Mouse (Mus musculus) midbrain, embryonic 14.5 days (tissue): ENCODE results near the gene Arpc1b. TPM values are rescaled to one million over a fixed set of nuclear protein-coding genes. Genes with fewer than 3 reads are reported as not detected.
A peak's percentile ranks its signal among the peaks of the same experiment; 100 is the strongest.
"Not testable (repeated sequence)": the region's sequence is repeated elsewhere in the genome, so short reads cannot be mapped to it uniquely, and the experiment has no call there.

Experiments used
- ATAC-seq: fragments of 200-750 bp; cut with Nextera tagmentation; 2 replicates; pipeline ENCODE4 v1.8.0; 2017; ENCODE audit warnings: moderate number of reproducible peaks, moderate library complexity; ENCODE audit not compliant: low FRiP score, low TSS enrichment
- DNase-seq: peaks from one replicate; pipeline ENCODE4 v3.0.0-alpha.2; 2015
- H3K27ac ChIP-seq: fragments of 300-500 bp; sonication (generic); replicated peaks from 2 replicates; pipeline ENCODE4 v1.5.1; 2014; ENCODE audit warnings: mild to moderate bottlenecking, low read depth, low read length, moderate library complexity
- H3K27me3 ChIP-seq: fragments of 300-500 bp; sonication (generic); 2 replicates; pipeline ENCODE4 v1.6.1; 2014; ENCODE audit warnings: low read length, control low read depth, mixed read lengths; ENCODE audit not compliant: control insufficient read depth, insufficient read depth
- H3K36me3 ChIP-seq: fragments of 300-500 bp; sonication (generic); 2 replicates; pipeline ENCODE4 v1.6.1; 2014; ENCODE audit warnings: low read length, control low read depth; ENCODE audit not compliant: control insufficient read depth, insufficient read depth
- H3K4me1 ChIP-seq: fragments of 300-500 bp; sonication (generic); 2 replicates; pipeline ENCODE4 v1.6.1; 2014; ENCODE audit warnings: mild to moderate bottlenecking, antibody characterized with exemption, low read length, control low read depth; ENCODE audit not compliant: control insufficient read depth, insufficient read depth
- H3K4me2 ChIP-seq: fragments of 300-500 bp; sonication (generic); 2 replicates; pipeline ENCODE4 v1.6.1; 2014; ENCODE audit warnings: mild to moderate bottlenecking, low read length, moderate library complexity
- H3K4me3 ChIP-seq: fragments of 300-500 bp; sonication (generic); replicated peaks from 2 replicates; pipeline ENCODE4 v1.5.1; 2014; ENCODE audit warnings: low read depth, low read length
- H3K9ac ChIP-seq: fragments of 300-500 bp; sonication (generic); replicated peaks from 2 replicates; pipeline ENCODE4 v1.6.1; 2014; ENCODE audit warnings: mild to moderate bottlenecking, low read length, moderate library complexity
- H3K9me3 ChIP-seq: fragments of 300-500 bp; sonication (generic); 2 replicates; pipeline ENCODE4 v1.6.1; 2016; ENCODE audit warnings: low read length, control low read depth, mixed read lengths; ENCODE audit not compliant: control insufficient read depth
- WGBS: fragments of 180-500 bp; shearing (Covaris S2); extraction: QIAGEN DNeasy Blood & Tissue Kit; methylation state at CpG from one replicate; pipeline ENCODE4 v1.1.7; 2014; 5-methylcytosine and 5-hydroxymethylcytosine counted together
- polyA plus RNA-seq: library from polyadenylated mRNA; unstranded; fragments of >200 nt; fragmentation: Nextera tagmentation; extraction: Ambion mirVana; gene quantifications from 2 replicates; pipeline ENCODE4 v1.2.1, GENCODE M21; 2014

The Arpc1b gene
- 23.9 and 39.4 TPM in 2 replicates for polyA plus RNA-seq

DNA sequence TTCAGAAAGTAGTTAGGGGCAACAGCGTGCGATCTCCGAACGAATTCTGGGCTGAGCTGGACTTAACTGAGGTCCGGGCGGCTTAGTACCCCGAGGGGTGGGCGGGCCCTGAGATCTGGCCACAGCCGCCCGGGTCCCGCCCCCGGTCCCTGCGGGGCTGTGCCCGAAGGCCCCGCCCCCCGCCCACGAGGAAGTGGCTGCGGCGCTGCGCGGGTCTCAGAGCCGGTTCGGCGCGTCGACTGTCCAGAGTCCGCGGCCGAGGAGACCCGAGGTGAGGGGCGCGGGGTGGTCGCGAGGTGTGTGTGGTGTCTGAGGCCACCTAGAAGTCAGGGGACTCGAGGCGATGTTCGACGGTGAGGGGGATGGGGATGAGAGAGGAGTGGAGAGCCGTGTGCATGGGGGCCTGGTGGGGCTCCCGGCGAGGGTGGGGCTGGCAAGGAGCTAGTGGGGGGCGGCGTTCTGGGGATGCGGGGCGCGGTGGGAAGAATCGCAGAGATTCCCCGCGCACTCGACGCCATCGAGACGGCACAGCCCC lies at the start of gene Arpc1b:
Gene Arpc1b, plus strand, starts transcription at position 145 of the 535 bp plus-strand sequence.
- peak within 1 kb of the TSS; percentile 39; the same call in 1 of the 2 replicates for H3K9ac ChIP-seq
- peaks cover 15% of the 10 kb centered on the region; the same call in 1 of the 2 replicates for H3K27me3 ChIP-seq
- H3K4me1 ChIP-seq: 0 out of 2 replicates have a peak, but pooled peaks cover 3% of the 10 kb centered on the region
- no peak within 1 kb of the TSS for H3K27ac ChIP-seq
- peak within 1 kb of the TSS; percentile 54 for H3K4me2 ChIP-seq
- H3K4me3 ChIP-seq: peak within 1 kb of the TSS; percentile 38
- peaks cover 17% of the 10 kb centered on the region for H3K36me3 ChIP-seq
- DNase-seq (peak; percentile 66), ATAC-seq (peak; percentile 58; the same call in 1 of the 2 replicates)
- 2% methylated on average over 51 of the region's 53 CpGs for WGBS
- H3K9me3 ChIP-seq: no peaks in the 10 kb centered on the region

GRCm38 (mm10) chr5:145064765-145065340 lies 49.2 kb upstream of the Arpc1b start:
- no peaks in the 10 kb centered on the region for H3K36me3 ChIP-seq
- no peaks in the 10 kb centered on the region for H3K27me3 ChIP-seq
- no peaks in the 10 kb centered on the region for H3K4me1 ChIP-seq
- no peaks in the 10 kb centered on the region for H3K9me3 ChIP-seq
- DNase-seq (no peak), ATAC-seq (no peak)
- no peak overlapping the region for H3K27ac ChIP-seq
- 93% methylated on average over 1 of the region's 1 CpGs for WGBS
- no peak overlapping the region for H3K4me2 ChIP-seq
- H3K9ac ChIP-seq: no peak overlapping the region
- no peak overlapping the region for H3K4me3 ChIP-seq

DNA sequence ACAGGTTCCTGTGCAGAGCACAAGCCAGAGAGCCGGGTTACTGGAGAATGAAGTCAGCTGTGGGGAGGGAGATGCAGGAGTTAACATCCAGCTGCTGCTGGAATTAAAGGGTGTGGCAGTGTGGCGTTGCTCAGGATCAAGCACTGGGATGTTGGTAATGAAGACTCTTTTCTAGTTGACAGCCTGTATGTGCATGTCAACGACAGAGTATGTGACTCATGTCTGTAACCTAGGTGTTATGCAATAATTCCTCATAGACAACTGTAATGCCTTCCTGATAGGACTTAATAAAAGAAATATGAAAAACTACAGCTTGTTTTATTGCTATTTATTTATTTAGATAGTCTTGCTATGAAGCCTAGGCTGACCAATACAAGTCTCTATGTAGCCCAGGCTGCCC lies 45.2 kb upstream of the Arpc1b start:
- 62% methylated on average over 3 of the region's 3 CpGs for WGBS
- no peak overlapping the region for H3K4me2 ChIP-seq
- no peak for ATAC-seq
- H3K36me3 ChIP-seq: no peaks in the 10 kb centered on the region
- DNase-seq: no peak
- no peak overlapping the region for H3K9ac ChIP-seq
- H3K4me3 ChIP-seq: no peak overlapping the region
- no peak overlapping the region for H3K27ac ChIP-seq
- no peaks in the 10 kb centered on the region for H3K9me3 ChIP-seq
- H3K27me3 ChIP-seq: no peaks in the 10 kb centered on the region
- no peaks in the 10 kb centered on the region for H3K4me1 ChIP-seq

DNA sequence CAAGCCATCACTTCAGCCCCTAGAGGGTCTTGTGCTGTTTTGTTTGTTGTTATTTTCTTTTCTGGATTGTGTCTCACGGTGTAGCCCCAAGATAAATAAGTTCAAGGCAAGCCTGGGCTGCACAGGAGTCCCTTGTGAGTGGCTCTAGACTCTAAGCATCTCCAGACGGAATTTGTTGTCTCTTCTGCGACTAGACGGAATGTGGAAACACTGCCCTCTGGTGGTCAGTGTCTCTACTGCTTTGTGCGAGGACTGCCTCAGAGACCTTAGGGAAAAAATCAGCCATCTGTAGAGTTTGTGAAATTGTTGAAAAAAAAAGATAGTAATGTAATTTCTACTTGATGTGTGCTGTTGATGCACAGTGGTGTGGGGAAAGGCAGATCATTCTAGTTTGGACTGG lies 44.3 kb upstream of the Arpc1b start:
- ATAC-seq: no peak
- no peak overlapping the region for H3K4me3 ChIP-seq
- no peaks in the 10 kb centered on the region for H3K9me3 ChIP-seq
- no peaks in the 10 kb centered on the region for H3K36me3 ChIP-seq
- no peaks in the 10 kb centered on the region for H3K4me1 ChIP-seq
- H3K9ac ChIP-seq: no peak overlapping the region
- WGBS: 1% methylated on average over 5 of the region's 5 CpGs
- no peaks in the 10 kb centered on the region for H3K27me3 ChIP-seq
- H3K4me2 ChIP-seq: no peak overlapping the region
- no peak overlapping the region for H3K27ac ChIP-seq
- DNase-seq: peak; percentile 93

GRCm38 (mm10) chr5:145071342-145071741 lies 42.7 kb upstream of the Arpc1b start:
- H3K36me3 ChIP-seq: no peaks in the 10 kb centered on the region
- DNase-seq (no peak), ATAC-seq (no peak)
- H3K9ac ChIP-seq: no peak overlapping the region
- H3K4me3 ChIP-seq: no peak overlapping the region
- H3K27ac ChIP-seq: no peak overlapping the region
- no peaks in the 10 kb centered on the region for H3K27me3 ChIP-seq
- no peaks in the 10 kb centered on the region for H3K9me3 ChIP-seq
- no peaks in the 10 kb centered on the region for H3K4me1 ChIP-seq
- no peak overlapping the region for H3K4me2 ChIP-seq
- WGBS: 52% methylated on average over 6 of the region's 6 CpGs

DNA sequence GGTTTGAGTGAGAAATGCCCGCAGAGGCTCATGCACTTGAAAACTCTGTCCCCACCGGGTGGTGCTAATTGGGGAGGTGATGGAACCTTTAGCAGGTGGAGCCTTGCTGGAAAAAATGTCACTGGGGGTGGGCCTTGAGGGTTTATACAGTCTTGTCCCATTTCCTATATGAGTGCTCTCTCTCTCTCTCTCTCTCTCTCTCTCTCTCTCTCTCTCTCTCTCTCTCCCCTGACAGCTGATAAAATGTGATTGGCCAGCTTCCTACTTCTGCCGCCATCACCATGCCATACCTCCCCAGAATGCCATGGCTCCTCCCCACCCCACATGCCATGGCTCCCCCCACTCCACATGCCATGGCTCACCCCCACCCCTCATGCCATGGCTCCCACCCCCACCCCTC lies 38.9 kb upstream of the Arpc1b start:
- no peak overlapping the region for H3K9ac ChIP-seq
- no peak overlapping the region for H3K4me3 ChIP-seq
- DNase-seq (no peak), ATAC-seq (no peak)
- H3K27me3 ChIP-seq: no peaks in the 10 kb centered on the region
- H3K4me1 ChIP-seq: no peaks in the 10 kb centered on the region
- WGBS: 61% methylated on average over 3 of the region's 3 CpGs
- H3K9me3 ChIP-seq: no peaks in the 10 kb centered on the region
- H3K27ac ChIP-seq: no peak overlapping the region
- no peak overlapping the region for H3K4me2 ChIP-seq
- H3K36me3 ChIP-seq: no peaks in the 10 kb centered on the region

DNA sequence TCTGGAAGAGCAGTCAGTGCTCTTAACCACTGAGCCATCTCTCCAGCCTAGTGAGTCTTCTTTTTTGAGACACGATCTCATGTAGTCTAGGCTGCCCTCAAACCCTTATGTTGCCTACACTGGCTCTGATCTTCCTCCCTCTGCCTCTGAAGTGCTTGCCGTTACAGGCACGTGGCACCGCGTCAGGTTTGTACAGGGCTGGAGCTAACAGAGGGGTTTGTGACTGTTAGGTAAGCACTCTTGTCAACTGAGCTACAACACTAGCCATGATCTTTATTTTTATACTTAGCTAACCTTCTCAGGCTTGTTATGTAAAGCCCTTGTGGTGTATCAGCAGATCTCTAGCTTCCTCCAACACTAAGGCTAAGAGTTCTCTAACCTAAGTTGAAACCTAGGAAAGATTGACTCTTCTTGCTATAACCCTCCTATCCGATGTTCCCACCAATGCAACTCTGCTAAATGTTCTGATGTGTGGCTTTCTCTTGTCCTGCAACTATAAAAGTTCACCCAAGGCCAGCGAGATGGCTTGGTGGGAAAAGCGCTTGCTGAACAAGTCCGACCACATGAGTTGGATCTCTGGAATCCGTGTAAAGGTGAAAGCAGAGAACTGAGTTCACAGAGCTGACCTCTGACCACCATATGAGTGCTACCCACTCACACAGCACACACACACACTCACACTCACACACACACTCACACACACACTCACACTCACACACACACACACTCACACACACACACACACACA lies 32.0 kb upstream of the Arpc1b start:
- ATAC-seq: no peak
- 91% methylated on average over 10 of the region's 10 CpGs for WGBS
- H3K36me3 ChIP-seq: no peaks in the 10 kb centered on the region

DNA sequence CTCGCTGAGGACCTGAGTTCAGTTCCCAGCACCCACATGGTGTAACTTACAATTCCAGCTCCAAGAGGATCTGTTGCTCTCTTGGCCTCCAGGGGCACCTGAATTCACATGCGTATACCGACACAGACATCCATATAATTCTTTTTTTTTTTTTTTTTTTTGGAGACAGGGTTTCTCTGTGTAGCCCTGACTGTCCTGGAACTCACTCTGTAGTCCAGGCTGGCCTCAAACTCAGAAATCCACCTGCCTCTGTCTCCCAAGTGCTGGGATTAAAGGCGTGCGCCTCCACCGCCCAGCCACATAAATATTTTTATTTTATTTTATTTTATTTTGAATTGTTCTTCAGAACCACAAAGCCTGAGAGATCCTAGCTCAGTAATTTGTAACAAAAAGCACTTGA lies 30.8 kb upstream of the Arpc1b start:
- not testable (repeated sequence) for H3K36me3 ChIP-seq, H3K27me3 ChIP-seq, H3K9me3 ChIP-seq
- H3K4me2 ChIP-seq: peak overlapping the region; percentile 94
- WGBS: 48% methylated on average over 6 of the region's 6 CpGs
- peak overlapping the region; percentile 92 for H3K9ac ChIP-seq
- ATAC-seq (peak; percentile 57; the same call in 1 of the 2 replicates), DNase-seq (peak; percentile 23)
- peak overlapping the region; percentile 91 for H3K27ac ChIP-seq
- H3K4me1 ChIP-seq: peaks cover 10% of the 10 kb centered on the region
- H3K4me3 ChIP-seq: peak overlapping the region; percentile 86

More for the DNA sequence above, 32.0 kb upstream of the Arpc1b start:
- no peak overlapping the region for H3K9ac ChIP-seq
- H3K27ac ChIP-seq: no peak overlapping the region
- no peak overlapping the region for H3K4me2 ChIP-seq
- no peaks in the 10 kb centered on the region for H3K27me3 ChIP-seq
- no peak overlapping the region for H3K4me3 ChIP-seq
- H3K4me1 ChIP-seq: peaks cover 10% of the 10 kb centered on the region
- no peak for DNase-seq
- no peaks in the 10 kb centered on the region for H3K9me3 ChIP-seq
